Mouse (Mus musculus): ENCODE results near the gene Slc25a41. TPM values are rescaled to one million over a fixed set of nuclear protein-coding genes. Genes with fewer than 3 reads are reported as not detected.
"Not testable (repeated sequence)": the region's sequence is repeated elsewhere in the genome, so short reads cannot be mapped to it uniquely, and the experiment has no call there.

The Slc25a41 gene
- polyA plus RNA-seq, 1 experiment from 2014 or later = not detected

DNA sequence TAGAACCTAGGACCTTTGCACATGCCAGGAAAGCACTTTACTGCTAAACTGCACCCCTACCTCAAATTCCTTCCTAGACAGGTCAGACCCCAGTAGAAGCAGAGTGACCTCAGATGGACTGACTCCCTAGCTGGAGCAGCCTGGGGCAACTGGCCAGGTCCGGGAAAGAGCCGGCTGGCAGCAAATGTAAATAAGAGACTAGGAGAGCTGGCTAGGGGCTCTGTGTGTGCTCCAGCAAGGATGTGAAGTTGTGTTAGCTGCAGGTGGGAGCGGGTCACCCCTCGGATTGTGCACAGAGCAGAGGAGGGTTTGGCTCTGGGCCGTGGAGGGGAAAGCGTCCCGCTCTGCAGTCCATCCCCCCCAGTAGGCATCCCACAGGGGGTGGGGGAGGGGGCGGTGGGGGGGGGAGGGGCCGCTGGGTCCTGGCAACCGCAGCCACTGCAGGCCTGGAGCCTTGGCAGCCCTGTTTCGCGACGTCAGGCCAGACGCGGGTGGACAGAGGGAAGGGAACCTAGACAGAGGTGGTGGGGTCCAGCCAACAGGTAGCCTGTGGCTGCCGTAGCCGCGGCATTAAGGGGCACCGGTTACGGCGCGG is 17.5 kb upstream of the Slc25a41 start, which contains the start of gene Crb3:
Gene Crb3 (plus strand): TSS at position 215 of the 595 bp plus-strand sequence.
- H3K4me1 ChIP-seq (ENCODE audit: control insufficient read depth, insufficient read depth, low read length) = peaks cover 15% of the 10 kb centered on the region
- 0% methylated on average over 17 of the region's 22 CpGs for WGBS
- H3K4me3 ChIP-seq (ENCODE audit: low read depth, low read length) = peak within 1 kb of the TSS; percentile 79
- H3K9ac ChIP-seq (ENCODE audit: low read length) = peak within 1 kb of the TSS; percentile 82
- H3K9me3 ChIP-seq (ENCODE audit: control insufficient read depth, low read length) = no peaks in the 10 kb centered on the region
- H3K4me2 ChIP-seq = peak within 1 kb of the TSS; percentile 73
- H3K27me3 ChIP-seq (ENCODE audit: control insufficient read depth, insufficient read depth, low read length) = peaks cover 27% of the 10 kb centered on the region
- H3K27ac ChIP-seq (ENCODE audit: low read depth, low read length) = peak within 1 kb of the TSS; percentile 72
- no peak for DNase-seq (ENCODE audit: low spot score, missing footprints)
- 0 out of 2 replicates have a peak, but pooled peaks cover 4% of the 10 kb centered on the region for H3K36me3 ChIP-seq (ENCODE audit: control insufficient read depth, insufficient read depth, low read length)
- ATAC-seq (ENCODE audit: low FRiP score) = no peak; the same call in 1 of the 2 replicates

DNA sequence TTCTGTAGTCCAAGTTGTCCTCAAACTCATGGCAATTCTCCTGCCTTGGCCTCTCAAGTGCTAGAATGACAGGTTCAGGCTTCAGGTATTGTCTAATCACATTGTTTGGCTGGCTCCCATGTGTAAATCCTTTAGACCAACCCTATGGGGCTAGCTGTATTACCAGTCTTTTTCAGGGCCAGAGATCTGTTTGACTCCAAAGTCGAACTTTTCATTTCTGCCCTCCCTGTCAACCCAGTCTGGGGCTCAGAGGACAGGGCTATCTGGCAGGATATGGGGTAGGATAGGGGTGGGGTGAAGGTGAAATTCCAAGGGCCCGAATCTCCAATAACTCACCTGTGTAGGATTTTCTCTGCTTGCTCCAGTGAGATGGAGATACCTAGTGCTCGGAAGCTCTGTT is 14.8 kb upstream of the Slc25a41 start:
- H3K36me3 ChIP-seq (ENCODE audit: control insufficient read depth, insufficient read depth, low read length) = peaks cover 11% of the 10 kb centered on the region; the same call in 1 of the 2 replicates
- no peak overlapping the region for H3K27ac ChIP-seq (ENCODE audit: low read depth, low read length)
- no peak overlapping the region for H3K4me3 ChIP-seq (ENCODE audit: low read depth, low read length)
- H3K9ac ChIP-seq (ENCODE audit: low read length) = no peak overlapping the region
- ATAC-seq (ENCODE audit: low FRiP score) (no peak), DNase-seq (ENCODE audit: low spot score, missing footprints) (peak; percentile 67)
- H3K27me3 ChIP-seq (ENCODE audit: control insufficient read depth, insufficient read depth, low read length) = peaks cover 3% of the 10 kb centered on the region
- 90% methylated on average over 3 of the region's 3 CpGs for WGBS
- peaks cover 8% of the 10 kb centered on the region for H3K4me1 ChIP-seq (ENCODE audit: control insufficient read depth, insufficient read depth, low read length)
- no peak overlapping the region for H3K4me2 ChIP-seq
- H3K9me3 ChIP-seq (ENCODE audit: control insufficient read depth, low read length) = no peaks in the 10 kb centered on the region

DNA sequence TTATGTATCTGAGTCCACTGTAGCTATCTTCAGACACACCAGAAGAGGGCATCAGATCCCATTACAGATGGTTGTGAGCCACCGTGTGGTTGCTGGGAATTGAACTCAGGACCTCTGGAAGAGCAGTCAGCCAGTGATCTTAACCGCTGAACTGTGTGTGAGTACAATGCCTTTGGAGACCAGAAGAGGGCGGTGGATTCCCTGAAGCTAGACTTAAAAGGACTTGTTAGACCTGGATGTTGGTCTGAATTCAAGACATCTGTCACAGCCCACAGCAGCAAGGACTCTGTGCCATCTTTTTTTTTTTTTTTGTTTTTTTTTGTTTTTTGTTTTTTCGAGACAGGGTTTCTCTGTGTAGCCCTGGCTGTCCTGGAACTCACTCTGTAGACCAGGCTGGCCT is 10.2 kb upstream of the Slc25a41 start:
- H3K4me2 ChIP-seq; H3K9me3 ChIP-seq (ENCODE audit: control insufficient read depth, low read length); H3K27me3 ChIP-seq (ENCODE audit: control insufficient read depth, insufficient read depth, low read length); ATAC-seq (ENCODE audit: low FRiP score); DNase-seq (ENCODE audit: low spot score, missing footprints); H3K4me1 ChIP-seq (ENCODE audit: control insufficient read depth, insufficient read depth, low read length); H3K4me3 ChIP-seq (ENCODE audit: low read depth, low read length); H3K27ac ChIP-seq (ENCODE audit: low read depth, low read length); H3K9ac ChIP-seq (ENCODE audit: low read length): not testable (repeated sequence)
- H3K36me3 ChIP-seq (ENCODE audit: control insufficient read depth, insufficient read depth, low read length) = peaks cover 13% of the 10 kb centered on the region; the same call in 1 of the 2 replicates
- WGBS = 88% methylated on average over 4 of the region's 4 CpGs

DNA sequence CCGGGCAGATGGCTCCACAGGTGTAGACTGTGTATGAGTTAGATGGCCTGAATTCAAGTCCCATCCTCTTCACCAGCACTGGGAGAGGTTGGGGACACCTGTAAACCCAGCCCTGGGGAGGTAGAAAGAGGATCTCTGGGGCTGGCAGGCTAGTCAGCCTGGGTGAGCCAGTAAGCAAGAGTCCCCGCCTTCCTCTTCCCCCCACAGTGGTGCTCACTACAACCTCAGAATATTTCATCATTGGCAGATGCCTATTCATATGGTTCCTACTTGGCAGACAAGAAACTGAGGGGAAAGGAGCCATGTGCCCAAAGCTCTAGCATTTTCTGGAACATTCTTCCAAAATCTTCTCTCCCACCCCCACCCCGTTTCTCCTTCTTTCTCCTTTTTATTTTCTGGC is 7.4 kb upstream of the Slc25a41 start:
- ATAC-seq (ENCODE audit: low FRiP score) (no peak), DNase-seq (ENCODE audit: low spot score, missing footprints) (no peak)
- Histone ChIP-seq H3K9ac (ENCODE audit: low read length) (no peak overlapping the region), H3K27ac (ENCODE audit: low read depth, low read length) (no peak overlapping the region), H3K4me1 (ENCODE audit: control insufficient read depth, insufficient read depth, low read length) (no peaks in the 10 kb centered on the region), H3K36me3 (ENCODE audit: control insufficient read depth, insufficient read depth, low read length) (peaks cover 10% of the 10 kb centered on the region; the same call in 1 of the 2 replicates), H3K27me3 (ENCODE audit: control insufficient read depth, insufficient read depth, low read length) (no peaks in the 10 kb centered on the region), H3K9me3 (ENCODE audit: control insufficient read depth, low read length) (no peaks in the 10 kb centered on the region), H3K4me3 (ENCODE audit: low read depth, low read length) (no peak overlapping the region), H3K4me2 (no peak overlapping the region)
- 93% methylated on average over 3 of the region's 3 CpGs for WGBS

DNA sequence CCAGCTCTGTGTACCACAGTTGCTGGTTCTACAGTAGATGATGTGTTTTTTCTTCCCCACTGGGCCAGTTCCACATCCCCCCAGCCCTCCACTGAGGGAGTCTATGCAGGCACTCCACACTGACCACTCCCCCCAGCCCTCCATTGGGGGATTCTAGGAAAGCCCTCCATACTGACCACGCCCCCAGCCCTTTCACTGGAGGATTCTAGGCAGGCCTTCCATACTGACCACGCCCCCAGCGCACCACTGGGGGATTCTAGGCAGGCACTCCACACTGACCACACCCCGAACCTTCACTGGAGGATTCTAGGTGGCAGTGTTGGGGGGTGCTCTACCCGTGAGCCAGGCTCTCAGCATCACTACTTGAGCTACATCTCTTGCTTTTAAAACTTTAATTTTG is 6.0 kb upstream of the Slc25a41 start:
- 38% methylated on average over 5 of the region's 5 CpGs for WGBS
- peak; percentile 43; the same call in 1 of the 2 replicates for ATAC-seq (ENCODE audit: low FRiP score)
- H3K27me3 ChIP-seq (ENCODE audit: control insufficient read depth, insufficient read depth, low read length) = no peaks in the 10 kb centered on the region
- no peak overlapping the region for H3K27ac ChIP-seq (ENCODE audit: low read depth, low read length)
- peaks cover 5% of the 10 kb centered on the region; the same call in 1 of the 2 replicates for H3K36me3 ChIP-seq (ENCODE audit: control insufficient read depth, insufficient read depth, low read length)
- H3K4me1 ChIP-seq (ENCODE audit: control insufficient read depth, insufficient read depth, low read length) = no peaks in the 10 kb centered on the region
- no peak for DNase-seq (ENCODE audit: low spot score, missing footprints)
- H3K9ac ChIP-seq (ENCODE audit: low read length) = no peak overlapping the region
- H3K9me3 ChIP-seq (ENCODE audit: control insufficient read depth, low read length) = no peaks in the 10 kb centered on the region
- no peak overlapping the region for H3K4me2 ChIP-seq
- no peak overlapping the region for H3K4me3 ChIP-seq (ENCODE audit: low read depth, low read length)

DNA sequence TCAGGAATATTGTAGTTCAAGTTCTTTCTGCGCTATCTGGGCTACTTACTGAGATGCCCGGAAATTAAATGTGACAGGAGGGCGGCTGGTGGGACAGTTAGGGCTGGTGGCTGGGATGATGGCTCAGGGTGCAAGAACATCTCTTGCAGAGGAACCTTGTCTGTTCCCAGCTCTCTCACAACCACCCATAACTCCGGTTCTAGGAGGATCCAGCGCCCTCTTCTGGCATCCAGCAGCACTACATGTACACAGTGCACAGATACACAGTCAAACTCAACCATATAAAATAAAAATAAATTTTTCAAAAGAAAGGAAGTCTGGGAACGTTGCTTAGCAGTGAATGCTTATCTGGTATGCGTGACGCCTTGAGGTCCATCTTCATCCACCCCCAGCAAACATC is 2.5 kb downstream of the Slc25a41 start:
- WGBS = 39% methylated on average over 8 of the region's 8 CpGs
- no peaks in the 10 kb centered on the region for H3K27me3 ChIP-seq (ENCODE audit: control insufficient read depth, insufficient read depth, low read length)
- no peak for DNase-seq (ENCODE audit: low spot score, missing footprints)
- no peak overlapping the region for H3K4me3 ChIP-seq (ENCODE audit: low read depth, low read length)
- H3K9me3 ChIP-seq (ENCODE audit: control insufficient read depth, low read length) = no peaks in the 10 kb centered on the region
- H3K36me3 ChIP-seq (ENCODE audit: control insufficient read depth, insufficient read depth, low read length) = no peaks in the 10 kb centered on the region
- H3K4me1 ChIP-seq (ENCODE audit: control insufficient read depth, insufficient read depth, low read length) = no peaks in the 10 kb centered on the region
- no peak overlapping the region for H3K27ac ChIP-seq (ENCODE audit: low read depth, low read length)
- no peak overlapping the region for H3K9ac ChIP-seq (ENCODE audit: low read length)
- ATAC-seq (ENCODE audit: low FRiP score) = no peak
- H3K4me2 ChIP-seq = no peak overlapping the region

DNA sequence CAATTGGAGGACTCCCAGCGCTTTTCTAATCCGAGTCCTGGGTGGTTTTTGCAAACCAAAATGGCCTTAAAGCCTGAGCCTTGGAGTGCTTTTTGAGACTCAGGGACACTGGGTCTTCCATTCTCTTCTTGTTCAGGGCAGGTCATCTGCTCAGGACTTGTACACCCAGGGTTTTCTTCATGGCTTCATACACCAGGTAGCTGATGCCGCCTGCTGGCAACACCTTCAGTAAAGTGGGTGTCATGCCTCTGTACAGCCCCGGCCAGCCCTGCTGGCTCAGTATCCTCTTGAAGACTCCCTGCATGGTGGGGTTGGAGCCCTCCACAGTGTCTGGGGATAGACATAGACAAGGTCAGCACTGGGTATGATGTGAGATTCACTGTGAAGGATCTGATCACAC is 8.6 kb downstream of the Slc25a41 start:
- Histone ChIP-seq H3K4me2 (0 out of 2 replicates have a peak overlapping the region, but pooled peaks have one; percentile 49), H3K9me3 (ENCODE audit: control insufficient read depth, low read length) (no peaks in the 10 kb centered on the region), H3K4me1 (ENCODE audit: control insufficient read depth, insufficient read depth, low read length) (peaks cover 14% of the 10 kb centered on the region), H3K9ac (ENCODE audit: low read length) (no peak overlapping the region), H3K27ac (ENCODE audit: low read depth, low read length) (no peak overlapping the region), H3K36me3 (ENCODE audit: control insufficient read depth, insufficient read depth, low read length) (peaks cover 1% of the 10 kb centered on the region), H3K27me3 (ENCODE audit: control insufficient read depth, insufficient read depth, low read length) (no peaks in the 10 kb centered on the region), H3K4me3 (ENCODE audit: low read depth, low read length) (no peak overlapping the region)
- ATAC-seq (ENCODE audit: low FRiP score) (no peak), DNase-seq (ENCODE audit: low spot score, missing footprints) (no peak)
- WGBS = 77% methylated on average over 4 of the region's 4 CpGs

DNA sequence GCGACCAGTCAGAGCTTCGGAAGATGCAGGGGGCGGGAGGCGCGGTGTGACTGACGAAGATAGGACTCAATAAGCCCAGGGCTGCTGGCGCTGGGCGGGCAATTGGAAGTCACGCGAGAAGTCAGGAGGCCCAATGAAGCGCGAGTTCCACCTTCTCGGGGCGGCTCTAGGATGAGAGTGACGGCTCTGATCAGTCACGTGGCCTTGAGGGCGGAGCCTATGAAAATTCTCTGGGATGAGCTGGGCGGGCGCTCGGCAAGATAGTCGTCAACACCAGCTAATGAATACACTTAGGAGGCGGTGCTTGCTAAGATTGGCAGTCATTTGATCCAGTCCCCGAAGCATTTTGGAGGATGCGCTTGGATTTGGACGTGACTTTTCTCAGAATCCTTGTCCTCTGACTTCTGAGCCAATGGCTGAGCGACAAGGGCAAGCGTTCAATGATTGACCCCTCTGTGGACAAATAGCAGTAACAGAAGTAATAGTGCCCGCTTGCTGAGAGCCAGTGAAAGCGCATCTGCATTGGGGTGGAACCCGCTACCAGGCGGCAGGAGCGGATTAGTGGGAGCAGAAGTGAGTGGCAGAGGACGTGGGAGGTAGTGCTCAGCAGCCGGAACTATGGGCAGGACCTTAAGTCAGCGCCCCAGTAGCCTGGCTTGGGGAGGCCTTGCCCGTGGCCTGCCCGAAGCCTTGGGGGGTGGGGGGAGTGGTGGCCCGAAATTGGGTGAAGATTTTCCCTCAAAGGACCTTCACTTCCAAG is 9.6 kb downstream of the Slc25a41 start:
- H3K9me3 ChIP-seq (ENCODE audit: control insufficient read depth, low read length) = no peaks in the 10 kb centered on the region
- whole genome bisulfite sequencing = under 1% methylated on average over 38 of the region's 38 CpGs

More for the DNA sequence above, 9.6 kb downstream of the Slc25a41 start:
- Histone ChIP-seq H3K36me3 (ENCODE audit: control insufficient read depth, insufficient read depth, low read length) (peaks cover 10% of the 10 kb centered on the region), H3K9ac (ENCODE audit: low read length) (peak overlapping the region; percentile 60), H3K4me3 (ENCODE audit: low read depth, low read length) (peak overlapping the region; percentile 95), H3K27me3 (ENCODE audit: control insufficient read depth, insufficient read depth, low read length) (no peaks in the 10 kb centered on the region), H3K4me1 (ENCODE audit: control insufficient read depth, insufficient read depth, low read length) (peaks cover 14% of the 10 kb centered on the region), H3K27ac (ENCODE audit: low read depth, low read length) (peak overlapping the region; percentile 63), H3K4me2 (peak overlapping the region; percentile 49)
- DNase-seq (ENCODE audit: low spot score, missing footprints) (peak; percentile 99), ATAC-seq (ENCODE audit: low FRiP score) (peak; percentile 98)
